Mouse (Mus musculus) lung, postnatal 0 days (tissue): Measurements from ENCODE around the gene Plaa. TPM values are rescaled to one million over a fixed set of nuclear protein-coding genes. Genes with fewer than 3 reads are reported as not detected.
A peak's percentile ranks its signal among the peaks of the same experiment; 100 is the strongest.

ENCODE experiments used
- ATAC-seq: fragments of 200-750 bp; cut with Nextera tagmentation; 2 replicates; pipeline ENCODE4 v1.8.0; 2017; ENCODE audit warnings: moderate library complexity
- DNase-seq: peaks from one replicate; pipeline ENCODE4 v3.0.0-alpha.2; 2016; ENCODE audit warnings: low spot score
- H3K27ac ChIP-seq: fragments of 300-500 bp; sonication (generic); 2 replicates; pipeline ENCODE4 v1.5.1; 2014; ENCODE audit warnings: antibody characterized with exemption, mild to moderate bottlenecking, low read length, mixed read lengths
- H3K27me3 ChIP-seq: fragments of 300-500 bp; sonication (generic); replicated peaks from 2 replicates; pipeline ENCODE4 v1.6.1; 2014; ENCODE audit warnings: low read length, mixed read lengths; ENCODE audit not compliant: insufficient read depth
- H3K36me3 ChIP-seq: fragments of 300-500 bp; sonication (generic); 2 replicates; pipeline ENCODE4 v1.6.1; 2014; ENCODE audit warnings: low read length, mixed read lengths; ENCODE audit not compliant: insufficient read depth
- H3K4me1 ChIP-seq: fragments of 300-500 bp; sonication (generic); 2 replicates; pipeline ENCODE4 v1.6.1; 2014; ENCODE audit warnings: antibody characterized with exemption, low read depth, low read length, mixed read lengths; ENCODE audit not compliant: insufficient read depth
- H3K4me2 ChIP-seq: fragments of 300-500 bp; sonication (generic); replicated peaks from 2 replicates; pipeline ENCODE4 v1.6.1; 2014; ENCODE audit warnings: low read depth, mild to moderate bottlenecking, low read length, moderate library complexity, mixed read lengths
- H3K4me3 ChIP-seq: fragments of 300-500 bp; sonication (generic); 2 replicates; pipeline ENCODE4 v1.5.1; 2014; ENCODE audit warnings: low read depth, low read length
- H3K9ac ChIP-seq: fragments of 300-500 bp; sonication (generic); replicated peaks from 2 replicates; pipeline ENCODE4 v1.6.1; 2014; ENCODE audit warnings: low read depth, mild to moderate bottlenecking
- H3K9me3 ChIP-seq: fragments of 300-500 bp; sonication (generic); 2 replicates; pipeline ENCODE4 v1.6.1; 2016; ENCODE audit warnings: low read length, mixed read lengths
- CTCF ChIP-seq: IDR thresholded peaks from 2 replicates; pipeline ENCODE4 v1.5.1; 2016; ENCODE audit warnings: antibody characterized with exemption, mild to moderate bottlenecking
- EP300 ChIP-seq: IDR thresholded peaks from 2 replicates; pipeline ENCODE4 v1.6.1; 2016; ENCODE audit warnings: antibody characterized with exemption, mild to moderate bottlenecking, control low read depth
- WGBS: fragments of 180-500 bp; shearing (Covaris S2); extraction: QIAGEN DNeasy Blood & Tissue Kit; methylation state at CpG from one replicate; pipeline ENCODE4 v1.1.7; 2014; 5-methylcytosine and 5-hydroxymethylcytosine counted together
- polyA plus RNA-seq: library from polyadenylated mRNA; unstranded; fragments of >200 nt; fragmentation: Nextera tagmentation; extraction: Ambion mirVana; gene quantifications from 2 replicates; pipeline ENCODE4 v1.2.1, GENCODE M21; 2015

Gene Plaa
- polyA plus RNA-seq, 1 experiment from 2014 or later, result 36.5 TPM

DNA sequence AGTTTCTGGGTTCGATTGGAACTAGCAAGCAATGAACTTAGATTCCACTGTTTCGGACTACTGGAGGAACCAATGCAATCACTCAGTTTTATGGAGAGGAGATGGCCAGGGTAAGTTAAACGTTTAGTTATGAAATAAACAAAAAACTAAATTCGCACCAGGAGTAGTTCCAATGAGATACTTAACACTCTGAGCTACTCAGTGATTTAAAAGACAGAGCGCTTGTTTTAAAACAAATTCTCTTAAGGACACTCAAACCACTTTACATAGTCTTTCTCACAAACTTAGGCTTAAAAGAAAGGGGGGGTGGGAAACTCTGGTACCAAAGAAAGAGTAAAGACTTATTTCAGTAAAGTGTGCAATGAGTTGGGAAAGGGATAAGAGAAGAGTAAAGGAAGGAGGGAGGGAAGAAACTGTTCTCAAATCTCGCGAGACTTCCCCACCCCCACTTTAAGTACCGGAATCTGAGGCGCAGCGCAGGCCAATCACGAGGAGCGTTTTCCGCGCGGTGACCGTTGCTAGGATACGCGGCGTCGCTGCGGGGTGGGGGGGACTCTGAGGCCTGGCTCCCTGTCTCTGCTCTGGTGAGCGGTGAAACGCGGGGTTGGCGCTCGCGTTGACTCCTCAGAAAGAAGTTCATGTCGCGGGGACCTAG, 11.1 kb upstream of the Plaa start, which contains the start of gene Ift74:
Gene Ift74 (plus strand): TSS at position 520 of the 655 bp plus-strand sequence.
- H3K4me2 ChIP-seq, result peak within 1 kb of the TSS; percentile 72
- peak within 1 kb of the TSS; percentile 68 for H3K9ac ChIP-seq
- DNase-seq (peak; percentile 98), ATAC-seq (peak; percentile 100)
- H3K4me3 ChIP-seq, result peak within 1 kb of the TSS; percentile 55
- no peaks in the 10 kb centered on the region for H3K27me3 ChIP-seq
- H3K27ac ChIP-seq, result peak within 1 kb of the TSS; percentile 70
- 4% methylated on average over 29 of the region's 29 CpGs for WGBS
- H3K9me3 ChIP-seq, result no peaks in the 10 kb centered on the region
- TF ChIP-seq EP300 (peak; percentile 90), CTCF (no peak)
- peaks cover 3% of the 10 kb centered on the region; the same call in 1 of the 2 replicates for H3K4me1 ChIP-seq
- H3K36me3 ChIP-seq, result no peaks in the 10 kb centered on the region

DNA sequence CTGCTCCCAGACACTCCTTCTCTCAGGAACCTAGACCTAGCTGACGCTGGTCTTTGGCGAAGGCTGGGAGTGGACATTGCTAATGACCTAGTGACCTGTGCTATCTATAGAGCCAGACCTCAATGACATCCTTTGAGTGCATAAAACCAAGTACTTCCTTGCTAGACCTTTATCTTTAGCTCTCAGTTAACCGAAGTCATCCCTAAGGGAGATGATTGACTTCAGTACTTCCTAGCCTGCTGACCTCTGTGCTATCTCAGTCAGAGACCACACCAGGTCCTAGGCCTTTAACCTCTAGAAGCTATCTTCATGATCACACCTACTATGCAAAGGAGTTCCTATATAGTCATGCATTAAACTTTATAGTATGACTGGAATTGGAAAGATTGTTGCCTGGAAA, 7.3 kb upstream of the Plaa start:
- no peak overlapping the region for H3K4me2 ChIP-seq
- H3K36me3 ChIP-seq, result no peaks in the 10 kb centered on the region
- no peaks in the 10 kb centered on the region for H3K27me3 ChIP-seq
- no peaks in the 10 kb centered on the region for H3K9me3 ChIP-seq
- H3K4me1 ChIP-seq, result peaks cover 3% of the 10 kb centered on the region; the same call in 1 of the 2 replicates
- no peak overlapping the region for H3K9ac ChIP-seq
- no peak for TF ChIP-seq CTCF
- no peak for TF ChIP-seq EP300
- ATAC-seq, result no peak
- 65% methylated on average over 3 of the region's 3 CpGs for WGBS
- DNase-seq, result no peak
- H3K27ac ChIP-seq, result no peak overlapping the region
- no peak overlapping the region for H3K4me3 ChIP-seq

DNA sequence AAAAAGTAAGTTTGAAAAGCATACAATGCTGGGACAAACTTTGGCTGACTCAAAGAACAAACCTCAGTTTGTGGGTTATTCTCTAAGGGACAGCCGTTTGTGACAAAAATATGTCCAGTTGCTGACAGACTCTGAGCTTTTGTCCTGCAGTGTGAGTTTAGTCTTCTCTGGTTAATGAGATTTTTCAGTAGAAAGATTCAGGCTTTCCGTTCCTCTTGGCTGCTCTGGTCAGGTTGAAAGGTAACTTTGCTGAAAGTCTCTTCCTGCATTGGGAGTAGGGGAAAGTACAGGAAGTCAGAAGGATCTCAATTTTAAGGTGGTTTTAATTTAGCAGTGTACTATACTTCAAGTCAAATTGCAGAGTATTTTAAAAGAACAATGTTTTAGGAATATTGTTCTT, 2.5 kb upstream of the Plaa start:
- 82% methylated on average over 2 of the region's 2 CpGs for WGBS
- no peak for DNase-seq
- no peaks in the 10 kb centered on the region for H3K9me3 ChIP-seq
- H3K36me3 ChIP-seq, result no peaks in the 10 kb centered on the region
- no peak for ATAC-seq
- H3K4me2 ChIP-seq, result no peak overlapping the region
- no peak overlapping the region for H3K4me3 ChIP-seq
- H3K9ac ChIP-seq, result no peak overlapping the region
- TF ChIP-seq CTCF (no peak), EP300 (no peak)
- H3K4me1 ChIP-seq, result peaks cover 7% of the 10 kb centered on the region; the same call in 1 of the 2 replicates
- no peak overlapping the region for H3K27ac ChIP-seq
- H3K27me3 ChIP-seq, result no peaks in the 10 kb centered on the region

DNA sequence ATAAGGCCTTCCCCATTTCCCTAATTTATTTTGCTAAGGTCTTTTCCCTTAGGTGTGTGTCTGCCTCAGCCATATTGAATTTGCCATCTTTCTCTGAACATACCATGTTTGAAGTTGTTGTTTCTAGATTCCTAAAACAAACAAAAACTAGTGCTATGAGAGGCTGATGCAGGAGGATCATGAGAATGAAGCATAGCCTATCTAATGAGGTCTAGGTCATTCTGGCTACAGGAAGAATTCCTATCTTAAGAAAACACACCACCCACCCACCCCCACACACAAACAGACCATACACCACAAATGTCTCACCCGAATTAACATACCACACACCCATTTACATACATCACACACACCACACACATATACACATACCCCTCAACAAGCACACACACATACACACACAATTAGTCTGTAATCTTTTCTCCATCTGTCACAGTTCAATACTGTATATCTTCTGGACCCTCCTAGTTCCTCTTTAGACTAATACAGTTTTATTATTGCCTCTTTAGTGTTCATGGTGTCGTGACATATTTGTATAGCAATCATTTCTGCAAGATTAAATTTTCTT, 1.5 kb upstream of the Plaa start:
- H3K4me1 ChIP-seq, result peaks cover 7% of the 10 kb centered on the region; the same call in 1 of the 2 replicates
- H3K4me3 ChIP-seq, result no peak overlapping the region
- no peak overlapping the region for H3K4me2 ChIP-seq

DNA sequence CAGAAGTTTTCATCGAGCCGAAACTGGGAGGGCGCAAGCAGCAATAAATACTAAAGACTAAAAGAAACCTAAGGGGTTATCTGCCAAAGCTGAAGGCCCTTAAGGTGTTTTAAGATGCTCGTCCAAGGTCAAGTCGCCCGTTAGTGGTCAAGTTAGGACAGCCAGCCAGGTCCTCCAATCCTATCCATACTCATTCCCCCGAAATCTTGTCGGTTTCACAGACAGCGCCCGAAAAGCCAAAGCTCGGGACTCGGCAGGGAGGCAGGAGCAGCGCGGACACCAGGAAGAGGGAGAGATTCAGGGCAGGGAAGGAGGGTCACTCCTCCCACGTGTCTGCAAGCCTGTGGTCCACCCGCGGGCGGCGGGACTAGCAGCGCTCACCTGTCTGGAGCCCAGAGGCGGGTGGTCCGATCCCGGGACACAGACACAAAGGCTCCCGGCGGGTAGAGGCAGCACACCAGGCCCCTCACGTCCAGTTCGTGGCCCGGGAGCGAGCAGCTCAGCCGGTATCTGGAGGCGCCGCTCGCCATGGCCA, 481 bp downstream of the Plaa start:
- no peaks in the 10 kb centered on the region for H3K9me3 ChIP-seq
- peak overlapping the region; percentile 79 for H3K27ac ChIP-seq
- H3K4me1 ChIP-seq, result peaks cover 7% of the 10 kb centered on the region; the same call in 1 of the 2 replicates
- DNase-seq (peak; percentile 61), ATAC-seq (peak; percentile 61)
- 2% methylated on average over 33 of the region's 33 CpGs for WGBS
- H3K27me3 ChIP-seq, result no peaks in the 10 kb centered on the region
- no peaks in the 10 kb centered on the region for H3K36me3 ChIP-seq
- no peak for TF ChIP-seq EP300
- TF ChIP-seq CTCF, result no peak
- H3K4me2 ChIP-seq, result peak overlapping the region; percentile 81
- peak overlapping the region; percentile 73 for H3K4me3 ChIP-seq
- H3K9ac ChIP-seq, result peak overlapping the region; percentile 83

More for the DNA sequence above, 1.5 kb upstream of the Plaa start:
- H3K27ac ChIP-seq, result no peak overlapping the region
- H3K27me3 ChIP-seq, result no peaks in the 10 kb centered on the region
- ATAC-seq (no peak), DNase-seq (no peak)
- TF ChIP-seq CTCF (no peak), EP300 (no peak)
- H3K9me3 ChIP-seq, result no peaks in the 10 kb centered on the region
- WGBS, result 91% methylated on average over 2 of the region's 2 CpGs
- no peaks in the 10 kb centered on the region for H3K36me3 ChIP-seq
- no peak overlapping the region for H3K9ac ChIP-seq

DNA sequence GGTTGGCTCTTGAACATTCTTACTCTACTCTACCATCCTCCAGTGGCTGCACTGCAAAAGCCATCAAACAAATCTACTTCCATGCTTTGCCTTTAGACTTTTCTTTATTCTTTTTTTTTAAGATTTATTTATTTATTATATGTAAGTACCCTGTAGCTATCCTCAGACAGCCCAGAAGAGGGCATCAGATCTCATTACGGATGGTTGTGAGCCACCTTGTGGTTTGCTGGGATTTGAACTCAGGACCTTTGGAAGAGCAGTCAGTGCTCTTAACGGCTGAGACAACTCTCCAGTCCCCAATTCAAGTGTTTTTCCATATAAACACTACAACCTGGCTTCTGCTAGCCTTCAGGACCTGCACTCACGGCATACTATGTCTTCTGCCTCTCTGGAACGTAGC, 1.6 kb downstream of the Plaa start:
- no peak for DNase-seq
- TF ChIP-seq CTCF (peak; percentile 45), EP300 (no peak)

More for the DNA sequence above, 1.6 kb downstream of the Plaa start:
- no peak overlapping the region for H3K4me3 ChIP-seq
- WGBS, result 67% methylated on average over 4 of the region's 4 CpGs
- H3K27me3 ChIP-seq, result no peaks in the 10 kb centered on the region
- H3K4me2 ChIP-seq, result no peak overlapping the region
- peaks cover 7% of the 10 kb centered on the region; the same call in 1 of the 2 replicates for H3K4me1 ChIP-seq
- H3K9me3 ChIP-seq, result no peaks in the 10 kb centered on the region
- H3K36me3 ChIP-seq, result no peaks in the 10 kb centered on the region
- no peak overlapping the region for H3K27ac ChIP-seq
- no peak overlapping the region for H3K9ac ChIP-seq
- ATAC-seq, result no peak
